Mouse (Mus musculus) intestine, embryonic 14.5 days (tissue): ENCODE data around the gene Yipf3. TPM values are rescaled to one million over a fixed set of nuclear protein-coding genes. Genes with fewer than 3 reads are reported as not detected.
A peak's percentile ranks its signal among the peaks of the same experiment; 100 is the strongest.

ENCODE experiments used
- ATAC-seq: fragments of 200-750 bp; cut with Nextera tagmentation; replicated peaks from 2 replicates; pipeline ENCODE4 v1.8.0; 2017; ENCODE audit warnings: low read depth, moderate number of reproducible peaks, moderate TSS enrichment, moderate library complexity; ENCODE audit not compliant: low FRiP score, low TSS enrichment
- DNase-seq: peaks from one replicate; pipeline ENCODE4 v3.0.0-alpha.2; 2018; ENCODE audit warnings: low spot score
- H3K27ac ChIP-seq: fragments of 300-500 bp; sonication (generic); 2 replicates; pipeline ENCODE4 v1.5.1; 2014; ENCODE audit warnings: low read depth, mild to moderate bottlenecking, control low read depth
- H3K27me3 ChIP-seq: fragments of 300-500 bp; sonication (generic); replicated peaks from 2 replicates; pipeline ENCODE4 v1.6.1; 2014; ENCODE audit warnings: low read length, control low read depth; ENCODE audit not compliant: control insufficient read depth, insufficient read depth
- H3K36me3 ChIP-seq: fragments of 300-500 bp; sonication (generic); 2 replicates; pipeline ENCODE4 v1.6.1; 2014; ENCODE audit warnings: low read length, control low read depth; ENCODE audit not compliant: control insufficient read depth, insufficient read depth
- H3K4me1 ChIP-seq: fragments of 300-500 bp; sonication (generic); replicated peaks from 2 replicates; pipeline ENCODE4 v1.6.1; 2014; ENCODE audit warnings: low read length, control low read depth, mixed read lengths; ENCODE audit not compliant: control insufficient read depth, insufficient read depth
- H3K4me2 ChIP-seq: fragments of 300-500 bp; sonication (generic); 2 replicates; pipeline ENCODE4 v1.6.1; 2014; ENCODE audit warnings: low read length
- H3K4me3 ChIP-seq: fragments of 300-500 bp; sonication (generic); 2 replicates; pipeline ENCODE4 v1.5.1; 2014; ENCODE audit warnings: low read depth, low read length, control low read depth, mixed read lengths
- H3K9ac ChIP-seq: fragments of 300-500 bp; sonication (generic); 2 replicates; pipeline ENCODE4 v1.6.1; 2014; ENCODE audit warnings: mild to moderate bottlenecking, low read length
- H3K9me3 ChIP-seq: fragments of 300-500 bp; sonication (generic); 2 replicates; pipeline ENCODE4 v1.6.1; 2016; ENCODE audit warnings: low read length, control low read depth; ENCODE audit not compliant: control insufficient read depth
- WGBS: fragments of 180-500 bp; shearing (Covaris S2); extraction: QIAGEN DNeasy Blood & Tissue Kit; methylation state at CpG from one replicate; pipeline ENCODE4 v1.1.7; 2014; 5-methylcytosine and 5-hydroxymethylcytosine counted together
- polyA plus RNA-seq: library from polyadenylated mRNA; unstranded; fragments of >200 nt; fragmentation: Nextera tagmentation; extraction: Ambion mirVana; gene quantifications from 2 replicates; pipeline ENCODE4 v1.2.1, GENCODE M21; 2014

The Yipf3 gene
- polyA plus RNA-seq, 1 experiment from 2014 or later: 112 TPM

DNA sequence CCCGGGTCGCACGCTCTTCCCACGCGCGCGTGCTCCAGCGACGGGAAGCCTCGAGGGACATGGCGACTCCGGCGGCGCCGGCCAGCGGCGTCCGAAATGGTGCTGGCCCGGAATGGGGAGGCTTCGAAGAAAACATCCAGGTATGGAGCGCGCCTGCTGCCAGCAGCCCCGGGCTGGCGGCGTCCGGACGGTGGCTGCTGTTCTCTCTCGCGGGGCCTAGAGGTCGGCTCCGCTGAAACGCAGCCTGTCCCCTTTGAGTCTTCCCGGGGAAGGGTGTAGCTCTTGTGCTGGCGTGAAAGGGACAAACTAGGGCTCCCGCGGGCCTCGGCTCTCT lies 276 bp downstream of the Yipf3 start:
- H3K36me3 ChIP-seq: peaks cover 68% of the 10 kb centered on the region

DNA sequence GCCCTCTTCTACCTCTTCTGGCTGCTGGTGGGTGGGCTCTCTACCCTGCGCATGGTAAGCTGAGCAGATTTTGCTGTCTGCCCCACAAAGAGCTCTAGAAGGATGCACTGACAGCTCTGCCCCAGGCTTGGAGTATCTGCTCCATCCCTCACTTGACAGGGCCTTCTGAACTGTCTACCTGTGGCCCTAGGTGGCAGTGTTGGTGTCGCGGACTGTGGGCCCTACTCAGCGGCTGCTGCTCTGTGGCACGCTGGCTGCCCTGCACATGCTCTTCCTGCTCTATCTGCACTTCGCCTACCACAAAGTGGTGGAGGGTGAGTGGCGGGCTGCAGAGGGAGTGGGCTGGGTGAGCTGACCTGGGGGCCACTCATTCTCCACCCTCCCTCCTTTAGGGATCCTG lies 3.3 kb downstream of the Yipf3 start:
- H3K9ac ChIP-seq: no peak overlapping the region

More for the DNA sequence above, 276 bp downstream of the Yipf3 start:
- H3K4me3 ChIP-seq: peak overlapping the region; percentile 70
- H3K9me3 ChIP-seq: no peaks in the 10 kb centered on the region
- ATAC-seq: peak; percentile 41
- no peaks in the 10 kb centered on the region for H3K27me3 ChIP-seq
- peak overlapping the region; percentile 88 for H3K4me2 ChIP-seq
- H3K9ac ChIP-seq: peak overlapping the region; percentile 98
- under 1% methylated on average over 37 of the region's 37 CpGs for WGBS
- H3K4me1 ChIP-seq: peaks cover 18% of the 10 kb centered on the region
- DNase-seq: no peak
- H3K27ac ChIP-seq: peak overlapping the region; percentile 51; the same call in 1 of the 2 replicates

DNA sequence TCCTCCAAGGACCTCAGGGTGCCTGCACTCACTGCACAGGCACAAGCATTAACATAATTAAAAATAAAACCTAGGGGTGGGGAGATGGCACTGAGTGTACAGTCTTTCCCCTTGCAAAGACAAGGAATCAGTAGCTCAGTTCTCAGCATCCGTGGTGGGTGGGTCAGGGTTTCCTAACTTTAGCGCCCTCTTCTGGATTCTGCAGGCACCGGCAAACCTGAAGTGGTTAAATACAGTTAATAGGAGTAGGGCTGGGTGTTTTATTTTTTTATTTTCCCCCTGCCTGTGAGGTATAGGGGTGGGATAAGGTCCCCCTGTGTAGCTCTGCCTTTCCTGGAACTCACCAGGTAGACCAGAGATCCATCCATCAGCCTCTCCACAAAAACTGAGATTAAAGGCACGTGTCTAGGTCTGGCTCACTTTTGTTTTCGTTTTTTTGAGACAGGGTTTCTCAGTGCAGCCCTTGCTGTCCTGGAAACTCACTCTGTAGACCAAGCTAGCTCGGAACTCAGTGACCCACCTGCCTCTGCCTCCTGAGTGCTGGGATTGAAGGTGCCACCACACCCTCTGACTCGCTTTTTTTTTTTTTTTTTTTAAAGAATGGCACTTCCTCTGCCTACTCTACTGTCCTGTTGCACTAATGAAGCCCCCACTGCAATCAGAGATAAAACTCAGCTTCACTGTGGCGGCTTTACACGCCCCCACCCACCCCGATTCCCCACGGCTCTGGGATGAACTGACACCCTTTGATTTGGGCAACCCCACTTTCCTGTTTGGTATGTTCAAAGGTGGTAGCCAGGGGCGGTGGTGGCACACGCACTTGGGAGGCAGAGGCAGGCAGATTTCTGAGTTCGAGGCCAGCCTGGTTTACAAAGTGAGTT lies 4.9 kb downstream of the Yipf3 start:
- peak overlapping the region; percentile 64; the same call in 1 of the 2 replicates for H3K4me3 ChIP-seq
- H3K27ac ChIP-seq: no peak overlapping the region
- H3K4me1 ChIP-seq: peaks cover 12% of the 10 kb centered on the region; the same call in 1 of the 2 replicates
- peak overlapping the region; percentile 98 for H3K4me2 ChIP-seq
- no peaks in the 10 kb centered on the region for H3K9me3 ChIP-seq
- peaks cover 17% of the 10 kb centered on the region for H3K27me3 ChIP-seq
- 57% methylated on average over 14 of the region's 14 CpGs for WGBS
- H3K36me3 ChIP-seq: peaks cover 34% of the 10 kb centered on the region
- DNase-seq: no peak
- no peak for ATAC-seq
- no peak overlapping the region for H3K9ac ChIP-seq

More for the DNA sequence above, 3.3 kb downstream of the Yipf3 start:
- no peak for DNase-seq
- H3K4me1 ChIP-seq: peaks cover 18% of the 10 kb centered on the region
- ATAC-seq: no peak
- H3K27me3 ChIP-seq: peaks cover 17% of the 10 kb centered on the region
- H3K4me3 ChIP-seq: no peak overlapping the region
- H3K27ac ChIP-seq: no peak overlapping the region
- H3K4me2 ChIP-seq: no peak overlapping the region
- 83% methylated on average over 7 of the region's 7 CpGs for WGBS
- H3K9me3 ChIP-seq: no peaks in the 10 kb centered on the region
- peaks cover 38% of the 10 kb centered on the region for H3K36me3 ChIP-seq

DNA sequence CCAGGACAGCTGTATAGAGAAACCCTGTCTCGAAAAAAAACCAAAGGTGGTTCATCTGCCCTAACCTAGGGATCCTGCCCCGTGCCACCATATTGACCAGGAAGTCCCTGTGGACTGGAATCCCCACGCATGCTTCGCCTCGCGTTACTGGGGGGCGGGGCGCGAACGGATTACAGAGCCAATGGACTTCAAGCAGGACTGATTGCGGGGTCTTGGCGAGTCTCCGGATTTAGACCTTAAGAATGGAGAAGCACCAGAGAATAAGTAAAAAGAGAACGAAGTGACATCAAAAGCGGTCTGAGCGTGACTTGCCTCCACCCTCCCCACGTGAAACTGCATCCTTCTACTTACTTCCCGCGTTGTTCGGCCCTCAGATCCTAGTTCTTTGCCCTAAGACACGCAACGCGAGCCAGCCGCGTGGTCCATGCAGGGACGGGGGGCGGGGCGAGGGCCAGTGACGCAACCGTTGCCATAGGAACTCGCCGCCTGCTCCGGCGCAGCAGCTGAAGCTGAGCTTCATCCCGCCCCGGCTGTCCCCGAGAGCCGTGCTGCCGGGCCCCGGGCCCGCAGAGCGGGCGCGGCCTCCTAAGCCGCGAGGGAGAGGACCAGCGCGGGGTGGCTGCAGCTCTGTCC lies 5.7 kb downstream of the Yipf3 start, which contains the start of gene Lrrc73:
Gene Lrrc73, plus strand, starts transcription at position 80 of the 633 bp plus-strand sequence.
- Histone ChIP-seq H3K4me1 (peaks cover 12% of the 10 kb centered on the region; the same call in 1 of the 2 replicates), H3K9ac (peak within 1 kb of the TSS; percentile 52), H3K4me2 (peak within 1 kb of the TSS; percentile 98), H3K27me3 (peaks cover 17% of the 10 kb centered on the region), H3K27ac (no peak within 1 kb of the TSS), H3K4me3 (peak within 1 kb of the TSS; percentile 64), H3K36me3 (peaks cover 41% of the 10 kb centered on the region), H3K9me3 (no peaks in the 10 kb centered on the region)
- ATAC-seq: peak; percentile 82
- WGBS: 2% methylated on average over 34 of the region's 48 CpGs
- peak; percentile 96 for DNase-seq

DNA sequence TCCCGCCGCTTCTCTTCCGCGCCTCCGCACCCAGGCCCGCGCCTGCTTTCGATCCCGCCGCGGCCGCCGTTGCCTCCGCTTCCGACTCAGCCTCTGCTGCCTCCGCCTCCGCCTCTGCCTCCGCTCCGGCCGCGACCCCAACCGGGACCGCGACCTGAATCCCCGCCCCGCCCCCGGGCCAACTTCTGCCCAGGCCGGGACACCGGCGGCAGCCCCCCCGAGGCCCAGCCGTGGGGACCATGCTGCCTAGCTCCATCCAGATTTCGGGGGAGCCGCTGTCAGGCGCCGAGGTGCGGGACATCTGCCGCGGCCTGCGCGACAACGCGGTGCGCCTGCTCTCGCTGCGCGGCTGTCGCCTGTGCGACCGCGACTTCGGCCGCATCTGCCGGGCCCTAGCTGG lies 6.2 kb downstream of the Yipf3 start:
- ATAC-seq: peak; percentile 20
- DNase-seq: no peak
- Histone ChIP-seq H3K9ac (peak overlapping the region; percentile 52), H3K4me1 (peaks cover 7% of the 10 kb centered on the region; the same call in 1 of the 2 replicates), H3K4me3 (peak overlapping the region; percentile 64), H3K4me2 (peak overlapping the region; percentile 98), H3K27me3 (peaks cover 17% of the 10 kb centered on the region), H3K36me3 (peaks cover 46% of the 10 kb centered on the region), H3K9me3 (no peaks in the 10 kb centered on the region), H3K27ac (no peak overlapping the region)
- WGBS: under 1% methylated on average over 41 of the region's 54 CpGs

DNA sequence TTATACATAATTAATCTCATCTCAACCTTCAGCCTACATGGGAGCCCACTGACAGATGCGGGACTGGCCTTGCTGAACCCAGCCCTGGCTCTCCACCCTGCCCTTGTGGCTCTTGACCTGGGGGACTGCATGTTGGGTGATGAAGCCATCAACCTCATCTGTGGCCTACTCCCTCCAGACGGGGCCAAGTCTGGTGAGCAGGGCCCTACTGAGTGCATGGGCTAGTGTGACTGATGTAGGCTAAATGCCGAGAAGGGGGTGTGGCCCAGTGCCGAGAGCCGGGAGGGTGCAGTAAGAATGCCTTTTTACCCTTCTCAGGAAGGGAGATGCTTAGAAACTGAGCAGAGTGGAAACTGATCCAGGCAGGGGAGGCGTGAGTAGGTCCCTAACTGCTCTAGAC lies 7.3 kb downstream of the Yipf3 start:
- no peak overlapping the region for H3K4me2 ChIP-seq
- H3K36me3 ChIP-seq: peaks cover 46% of the 10 kb centered on the region
- peaks cover 17% of the 10 kb centered on the region for H3K27me3 ChIP-seq
- no peaks in the 10 kb centered on the region for H3K9me3 ChIP-seq
- no peak overlapping the region for H3K27ac ChIP-seq
- H3K4me3 ChIP-seq: no peak overlapping the region
- H3K9ac ChIP-seq: no peak overlapping the region
- DNase-seq (no peak), ATAC-seq (no peak)
- no peaks in the 10 kb centered on the region for H3K4me1 ChIP-seq
- WGBS: 34% methylated on average over 6 of the region's 6 CpGs

DNA sequence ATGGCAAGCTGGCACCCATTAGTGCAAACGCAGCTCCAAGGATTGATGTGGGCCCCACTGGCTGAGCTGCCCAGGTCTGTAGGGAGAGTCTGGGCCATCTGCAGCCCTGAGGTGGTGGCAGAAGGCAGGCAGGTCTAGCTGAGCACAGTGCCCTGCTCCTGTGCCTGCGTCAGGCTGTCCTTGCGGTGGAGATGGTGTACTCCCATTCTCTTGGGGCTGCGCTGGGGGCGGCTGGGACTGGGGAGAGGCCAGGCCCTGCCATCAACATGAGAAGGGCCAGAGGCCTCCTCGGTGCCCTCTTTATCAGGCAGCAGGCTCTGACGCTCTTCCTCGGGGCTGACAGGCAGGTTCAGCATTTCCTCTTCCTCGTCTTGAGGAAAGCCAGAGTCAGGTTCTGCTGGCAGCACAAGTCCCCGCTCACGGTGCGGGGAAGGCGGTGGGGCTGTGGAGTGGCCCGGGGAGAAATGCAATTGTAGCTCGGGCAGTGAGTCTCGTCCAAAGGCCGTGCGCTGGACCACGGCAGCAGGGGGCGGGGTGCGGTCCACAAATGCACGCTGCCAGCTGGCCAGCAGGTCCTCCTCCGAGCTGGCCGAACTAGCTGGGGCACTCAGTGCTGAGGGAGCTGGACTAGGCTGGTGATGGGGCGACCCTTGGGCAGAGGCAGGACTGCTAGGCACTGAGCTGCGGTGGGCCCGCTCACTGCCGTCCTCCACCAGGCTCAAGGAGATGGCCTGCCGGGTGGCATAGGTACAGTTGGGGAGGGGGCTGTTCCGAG lies 10.6 kb downstream of the Yipf3 start:
- ATAC-seq (no peak), DNase-seq (no peak)
- WGBS: 84% methylated on average over 30 of the region's 30 CpGs
- H3K9me3 ChIP-seq: no peaks in the 10 kb centered on the region
- H3K27ac ChIP-seq: no peak overlapping the region
- H3K36me3 ChIP-seq: peaks cover 55% of the 10 kb centered on the region
- H3K4me2 ChIP-seq: no peak overlapping the region
- no peaks in the 10 kb centered on the region for H3K4me1 ChIP-seq
- no peak overlapping the region for H3K4me3 ChIP-seq
- H3K9ac ChIP-seq: no peak overlapping the region
- peaks cover 17% of the 10 kb centered on the region for H3K27me3 ChIP-seq

DNA sequence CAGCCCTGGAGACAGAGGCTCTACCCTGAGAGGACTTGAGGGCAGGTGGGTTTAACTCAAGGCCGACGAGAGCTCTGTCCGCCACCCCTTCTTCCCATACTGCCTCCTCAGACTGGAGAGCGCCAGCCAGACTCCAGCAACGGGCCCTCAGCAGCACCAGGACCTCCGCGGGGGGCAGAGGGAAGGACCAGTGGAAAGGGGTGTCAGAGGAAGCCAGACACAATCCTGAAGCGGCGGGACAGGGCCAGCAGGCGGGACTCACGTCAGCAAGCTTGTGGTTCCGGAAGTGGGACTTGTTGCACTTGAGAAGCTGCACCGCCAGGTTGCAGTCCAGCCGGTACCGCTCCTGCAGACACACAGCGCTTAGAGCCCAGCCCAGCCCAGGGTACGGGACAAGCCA lies 11.8 kb downstream of the Yipf3 start:
- Histone ChIP-seq H3K4me2 (no peak overlapping the region), H3K36me3 (peaks cover 67% of the 10 kb centered on the region), H3K27ac (no peak overlapping the region), H3K4me3 (no peak overlapping the region), H3K9ac (no peak overlapping the region), H3K9me3 (no peaks in the 10 kb centered on the region), H3K4me1 (no peaks in the 10 kb centered on the region), H3K27me3 (peaks cover 9% of the 10 kb centered on the region)
- ATAC-seq (no peak), DNase-seq (no peak)
- 86% methylated on average over 17 of the region's 17 CpGs for WGBS
